Mouse (Mus musculus) neutrophil, adult 5-6 weeks (primary cell): ENCODE data around the gene Olfr338. TPM values are rescaled to one million over a fixed set of nuclear protein-coding genes. Genes with fewer than 3 reads are reported as not detected.
"Not testable (repeated sequence)": the region's sequence is repeated elsewhere in the genome, so short reads cannot be mapped to it uniquely, and the experiment has no call there.

Experiments
- ATAC-seq: fragments of 151-379, 151-347 bp; 2 replicates; pipeline ENCODE4 v1.8.0; 2017; ENCODE audit warnings: mild to moderate bottlenecking, moderate TSS enrichment; ENCODE audit not compliant: insufficient number of reproducible peaks, poor library complexity, low FRiP score, severe bottlenecking; ENCODE audit errors: extremely low read depth
- total RNA-seq: library from RNA; stranded (forward); fragments of 200-1000 nt; gene quantifications from 2 replicates; pipeline ENCODE4 v1.2.3, GENCODE M21; 2017

The Olfr338 gene
- total RNA-seq = not detected in 2 replicates

DNA sequence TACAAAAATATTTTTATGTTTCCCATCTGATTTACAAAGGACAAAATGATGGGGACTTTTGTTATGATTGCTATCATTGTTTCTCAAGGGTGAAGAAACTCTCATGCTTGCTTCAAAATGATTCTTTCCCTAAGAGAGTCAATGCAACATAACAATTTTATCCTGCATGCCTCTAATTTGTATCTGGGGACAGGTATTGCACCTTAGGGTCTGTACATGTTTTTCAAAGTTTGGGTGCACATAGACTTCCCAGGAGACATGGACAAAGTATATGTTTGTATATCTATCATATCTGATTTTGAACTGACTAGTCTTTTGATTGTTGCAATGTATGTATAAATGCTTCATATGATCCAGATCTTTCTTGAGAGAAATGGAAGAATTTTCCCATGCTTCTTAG is at the start of gene Olfr338:
TSS of gene Olfr338 (plus strand) at position 301 of the 400 bp plus-strand sequence.
- no peak for ATAC-seq

GRCm38 (mm10) chr2:36415174-36415573 is 41.9 kb downstream of the Olfr338 start:
- ATAC-seq = not testable (repeated sequence)

- not testable (repeated sequence) for ATAC-seq
Observed at GRCm38 (mm10) chr2:36415591-36415990, 42.3 kb downstream of the Olfr338 start.

DNA sequence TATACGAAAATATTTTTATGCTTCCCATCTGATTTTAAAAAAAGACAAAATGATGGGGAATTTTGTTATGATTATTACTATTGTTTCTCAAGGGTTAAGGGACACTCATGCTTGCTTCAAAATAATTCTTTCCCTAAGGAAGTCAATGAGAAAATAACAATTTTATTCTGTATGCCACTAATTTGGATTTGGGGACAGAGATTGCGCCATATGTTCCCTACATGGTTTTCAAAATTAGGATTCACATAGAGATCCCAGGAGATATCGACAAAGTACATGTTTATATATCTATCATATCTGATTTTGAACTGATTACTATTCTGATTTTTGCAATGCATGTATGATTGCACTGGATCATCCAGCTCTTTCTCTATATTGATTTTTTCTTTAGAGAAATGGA is 45.3 kb downstream of the Olfr338 start, which contains the start of gene Olfr339:
TSS of gene Olfr339 (plus strand) at position 301 of the 400 bp plus-strand sequence.
- ATAC-seq = no peak

Other genes starting within 250 kb of the Olfr338 start
- gene Mrrf, start 237.1 kb upstream of the Olfr338 start, total RNA-seq = 5.6 and 11.2 TPM in 2 replicates
- 30.1 and 31.4 TPM in 2 replicates for gene Rbm18, start 236.7 kb upstream of the Olfr338 start, total RNA-seq
- gene Ptgs1, start 143.1 kb upstream of the Olfr338 start, total RNA-seq = 8.3 and 9.9 TPM in 2 replicates
- gene Olfr339, start 45.4 kb downstream of the Olfr338 start, total RNA-seq = not detected in 2 replicates
- gene Olfr340, start 79.1 kb downstream of the Olfr338 start, total RNA-seq = not detected in 2 replicates
- not detected in 2 replicates for gene Olfr341, start 108.9 kb downstream of the Olfr338 start, total RNA-seq
- 0.35 TPM in 1 of 2 replicates, not detected in the other for gene Olfr342, start 151.5 kb downstream of the Olfr338 start, total RNA-seq
- 0.12 TPM in 1 of 2 replicates, not detected in the other for gene Olfr344, start 193.1 kb downstream of the Olfr338 start, total RNA-seq